Mouse (Mus musculus): ENCODE results near the gene Olfr1309.
"Not testable (repeated sequence)": the region's sequence is repeated elsewhere in the genome, so short reads cannot be mapped to it uniquely, and the experiment has no call there.

Gene Olfr1309

GRCm38 (mm10) chr2:111990181-111990580, at the start of gene Olfr1309:
TSS of gene Olfr1309 (minus strand) at chr2:111990281.
- DNase-seq: no peak

DNA sequence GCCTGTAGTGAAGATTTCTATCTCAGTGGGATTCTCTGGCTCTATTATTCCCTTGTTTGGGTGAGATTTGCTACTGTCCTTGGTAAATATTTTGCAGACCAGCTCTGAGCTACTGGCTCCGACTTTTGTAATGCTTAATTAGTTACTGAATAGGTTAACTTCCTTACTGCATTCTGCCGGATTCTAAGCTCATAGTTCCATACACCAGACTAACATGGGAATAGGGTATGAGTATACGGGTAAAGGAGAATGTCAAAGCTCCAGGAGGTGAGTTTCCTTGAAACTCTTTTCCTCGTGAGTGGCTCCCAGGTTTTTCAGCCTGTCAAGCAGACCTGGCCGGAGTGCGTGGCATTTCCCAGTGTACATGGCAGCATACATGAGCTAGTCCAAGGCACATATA, 36.9 kb upstream of the Olfr1309 start:
- not testable (repeated sequence) for DNase-seq

DNA sequence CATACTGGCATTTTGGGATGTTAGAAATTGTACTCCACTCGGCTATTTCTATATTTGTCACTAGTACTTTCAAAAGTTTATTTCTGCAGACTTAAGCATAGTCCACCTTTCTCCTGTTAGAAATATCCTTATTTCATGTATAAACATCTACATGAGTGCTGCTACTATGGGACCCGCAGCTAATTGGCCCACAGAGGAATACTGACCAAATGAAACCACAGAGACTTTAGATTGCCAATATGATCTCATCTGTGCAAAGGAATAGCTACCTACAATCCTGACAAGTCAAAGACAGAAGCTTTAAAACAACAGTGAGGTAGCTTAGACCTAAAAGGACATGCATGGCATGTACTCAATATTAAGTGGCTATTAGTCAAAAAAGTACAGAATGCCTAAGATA, 34.2 kb upstream of the Olfr1309 start, which contains the start of gene Olfr1311:
Gene Olfr1311 (minus strand): TSS at position 101 of the 400 bp plus-strand sequence.
- DNase-seq: no peak

DNA sequence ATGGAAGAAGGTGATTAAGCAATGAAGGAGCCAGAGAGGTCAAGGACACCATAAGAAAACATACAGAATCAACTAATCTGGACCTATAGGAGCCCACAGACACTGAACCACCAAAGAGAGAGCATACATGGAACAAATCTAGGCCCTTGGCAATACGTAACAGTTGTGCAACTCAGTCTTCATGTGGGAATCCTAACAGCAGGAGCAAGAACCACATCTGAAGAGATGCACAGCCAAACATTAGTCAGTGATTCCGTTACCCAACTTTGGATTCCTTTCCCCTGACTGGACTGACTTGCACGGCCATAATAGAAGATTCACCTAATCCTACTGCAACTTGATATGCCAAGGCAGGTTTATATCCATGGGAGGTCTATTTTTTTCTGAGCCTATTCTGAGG, 24.8 kb upstream of the Olfr1309 start:
- no peak for DNase-seq

DNA sequence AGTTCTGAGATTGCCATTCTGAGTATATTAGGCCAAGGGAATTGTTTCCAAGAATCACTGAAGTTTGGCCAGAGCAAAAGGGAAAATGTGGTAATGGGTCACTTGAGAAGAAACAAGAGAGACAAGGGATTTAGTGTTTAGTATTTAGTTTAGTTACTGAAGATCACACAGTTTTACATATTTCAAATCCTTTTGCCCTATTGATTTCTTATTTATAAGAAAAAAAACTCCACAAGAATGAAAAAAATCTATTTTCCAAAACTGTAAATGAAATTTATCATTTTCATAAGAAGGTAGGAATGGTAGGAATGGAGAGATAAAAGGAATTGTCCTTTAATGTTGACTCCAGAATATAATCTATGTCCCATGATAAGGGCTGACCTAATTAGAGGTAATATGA, 22.5 kb upstream of the Olfr1309 start, which contains the start of gene Olfr1310:
Gene Olfr1310 (minus strand): TSS at position 101 of the 400 bp plus-strand sequence.
- no peak for DNase-seq

- DNase-seq: no peak
Measured at GRCm38 (mm10) chr2:111964844-111965243, 25.2 kb downstream of the Olfr1309 start, which contains the start of gene Olfr1308. TSS of gene Olfr1308 (minus strand) at chr2:111964944.

DNA sequence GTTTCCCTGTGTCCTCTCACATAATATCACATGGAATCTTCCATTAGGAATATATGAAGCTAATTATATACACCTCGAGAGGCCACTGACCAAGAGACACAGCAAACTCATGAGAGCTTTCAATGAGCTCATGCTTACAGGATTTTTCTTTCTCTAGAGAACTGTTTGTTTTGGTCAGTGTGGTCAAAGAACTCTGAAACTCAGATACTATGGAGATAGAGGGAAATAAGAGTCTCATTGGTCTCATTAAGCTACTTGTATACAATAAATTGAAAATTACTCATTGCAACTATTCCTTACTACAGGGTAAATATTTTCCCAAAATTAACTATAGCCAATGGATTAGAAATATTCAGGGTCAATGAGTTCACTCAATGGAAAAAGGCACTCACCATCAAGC, 40.7 kb downstream of the Olfr1309 start, which contains the start of gene Olfr1307:
Gene Olfr1307 (minus strand): TSS at position 101 of the 400 bp plus-strand sequence.
- DNase-seq: no peak

Data from thymus, postnatal 4 days (tissue).